Mouse (Mus musculus) cerebellum, postnatal 14 days (tissue): ENCODE data around the gene Poldip3.
"Not testable (repeated sequence)": the region's sequence is repeated elsewhere in the genome, so short reads cannot be mapped to it uniquely, and the experiment has no call there.

ENCODE experiments used
- DNase-seq, 2 experiments: peaks; one replicate each; pipeline ENCODE4 v3.0.0; 2021; ENCODE audit warnings: mixed read lengths in 2 of 2

Poldip3 gene

DNA sequence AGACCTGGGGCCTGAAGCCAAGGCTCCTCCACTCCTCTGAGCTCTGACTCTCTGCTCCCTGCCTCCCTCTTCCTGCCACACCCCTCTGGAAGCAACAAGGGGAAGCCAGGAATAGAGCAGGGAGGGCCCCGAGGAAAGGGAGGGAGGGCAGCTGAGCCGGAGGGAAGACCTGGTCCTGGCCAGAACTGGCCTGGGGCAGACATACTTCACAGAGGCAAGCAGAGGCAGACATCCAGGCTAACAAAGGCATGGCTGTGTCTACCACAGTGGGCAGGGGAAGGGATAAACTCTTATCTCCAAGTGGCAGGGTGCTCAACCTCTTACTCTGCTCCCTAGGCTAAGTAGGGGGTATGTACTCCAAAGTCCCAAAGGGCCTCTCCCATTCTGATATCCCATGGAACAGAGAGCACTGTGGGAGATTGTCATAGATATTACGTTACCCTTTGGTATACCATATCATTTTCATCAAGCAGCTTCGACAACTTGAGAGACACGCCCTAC lies 15.8 kb upstream of the Poldip3 start:
- no peak for DNase-seq

DNA sequence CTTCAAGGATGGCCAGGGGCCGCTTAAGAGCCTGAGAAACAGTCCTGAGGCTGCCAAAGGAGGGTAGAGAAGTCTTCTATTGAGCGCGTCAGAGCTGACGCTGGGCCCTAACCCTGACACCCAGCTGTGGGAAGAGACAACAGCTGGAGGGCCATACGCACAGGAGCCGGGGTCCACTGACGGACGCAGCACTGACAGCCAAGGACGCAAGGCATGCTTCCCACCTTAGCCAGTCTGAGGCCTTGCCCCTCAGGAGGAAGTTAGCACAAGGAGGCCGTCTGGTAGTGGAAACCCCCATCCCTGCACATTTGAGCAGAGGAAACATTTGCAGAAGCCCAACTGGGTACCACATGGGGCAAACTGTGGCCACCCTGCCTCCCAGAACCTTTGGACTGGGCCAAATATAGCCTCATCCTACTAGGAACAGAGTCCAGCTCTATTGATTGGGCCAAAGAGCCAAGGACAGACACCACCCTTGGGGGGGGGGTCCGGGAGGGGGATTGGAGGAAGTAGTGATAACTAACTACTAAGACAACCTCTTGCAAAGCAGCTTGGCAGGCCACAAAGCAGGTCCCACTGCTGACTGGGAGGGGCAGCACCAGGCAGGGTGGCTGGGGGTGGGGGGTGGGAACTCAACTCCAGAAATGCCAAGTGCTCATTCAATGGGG lies 13.8 kb upstream of the Poldip3 start:
- DNase-seq = no peak

DNA sequence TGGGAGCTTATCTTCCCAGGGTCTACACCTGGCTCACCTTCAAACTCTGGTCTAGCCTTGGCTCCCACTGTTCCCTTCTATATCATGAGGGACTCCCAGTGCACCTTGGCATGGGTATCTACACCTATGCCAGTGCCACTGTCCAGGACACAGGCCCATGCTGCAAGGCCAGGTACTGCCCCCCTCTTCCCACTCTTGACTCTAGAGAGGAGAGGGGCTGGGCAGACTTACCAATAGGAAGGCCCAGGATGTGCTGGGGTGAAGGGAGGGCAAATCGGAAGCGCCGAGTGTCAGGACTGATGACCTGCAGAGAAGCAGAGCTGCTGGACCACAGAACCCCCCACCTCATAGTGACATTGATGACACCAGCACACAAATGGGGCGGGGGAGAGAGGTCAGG lies 12.8 kb upstream of the Poldip3 start:
- DNase-seq = no peak

DNA sequence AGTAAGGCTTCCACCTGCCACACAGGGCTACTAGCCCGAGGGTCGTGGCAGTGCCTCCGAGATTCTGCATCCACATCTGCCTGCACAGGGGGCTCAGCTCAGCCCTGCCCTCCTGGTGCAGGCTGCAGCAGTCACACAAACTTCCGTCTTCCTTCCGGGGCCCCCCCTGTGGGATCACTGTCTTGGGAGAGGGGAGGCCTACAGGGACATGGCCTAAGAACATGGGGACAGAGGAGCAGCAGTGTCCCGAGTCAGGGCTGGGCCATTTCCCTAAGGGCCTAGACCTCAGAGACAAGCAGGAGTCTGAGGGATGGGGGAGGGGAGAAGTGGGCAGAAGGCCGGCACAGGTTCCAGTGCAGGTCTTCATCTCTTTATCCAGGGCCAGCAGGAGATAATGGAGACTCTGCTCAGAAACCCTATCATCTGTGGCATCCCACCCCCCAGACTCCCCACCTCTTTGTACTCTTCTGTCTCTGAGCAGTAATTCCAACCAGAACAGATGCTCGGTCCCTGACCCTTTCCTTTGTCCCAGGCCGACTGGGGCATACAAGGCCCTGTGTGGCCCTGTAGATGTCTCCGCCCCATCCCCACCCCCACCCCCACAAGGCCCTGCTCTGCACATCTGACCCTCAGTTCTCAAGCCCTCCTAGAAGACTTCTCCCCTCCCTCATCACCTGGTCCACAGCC lies 12.0 kb upstream of the Poldip3 start:
- no peak for DNase-seq

DNA sequence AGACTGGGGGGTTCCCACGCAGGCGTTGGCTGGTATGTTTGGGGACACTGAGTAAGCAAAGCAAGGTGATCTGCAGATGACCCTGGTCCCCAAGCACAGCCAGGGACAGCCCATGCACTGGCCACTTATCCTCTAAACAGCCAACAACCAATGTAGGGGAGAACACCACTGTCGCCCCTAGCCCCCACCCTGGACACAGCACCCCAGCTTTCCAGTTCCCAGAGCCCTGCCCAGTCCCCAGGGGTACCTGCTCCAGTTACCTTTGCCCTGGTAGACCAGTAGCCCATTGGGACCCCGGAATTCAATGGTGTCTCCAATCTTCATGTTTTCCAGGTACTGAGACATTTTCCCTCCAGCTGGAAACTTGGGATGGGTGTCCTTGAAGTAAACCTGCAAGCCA lies 11.4 kb upstream of the Poldip3 start:
- no peak for DNase-seq

DNA sequence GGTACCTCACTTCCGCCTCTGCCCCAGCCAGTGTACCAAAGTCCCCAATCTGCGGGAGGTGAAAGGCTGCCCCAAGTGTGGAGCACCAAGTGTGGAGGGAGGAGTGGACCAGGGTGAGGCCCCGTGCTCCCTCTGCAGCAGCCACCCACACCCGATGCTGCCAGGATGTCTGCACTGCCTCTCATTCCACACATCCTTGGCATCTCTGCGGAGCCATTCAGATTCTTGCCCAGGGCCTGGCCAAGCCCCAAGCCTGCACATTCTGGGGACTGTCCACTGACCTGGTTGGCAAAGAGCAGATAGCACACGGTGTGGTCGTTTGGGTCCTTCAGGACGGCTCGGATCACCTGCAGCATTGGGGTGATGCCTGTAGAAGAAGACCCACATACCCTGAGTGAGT lies 10.6 kb upstream of the Poldip3 start:
- DNase-seq = peak; percentile 39 to 51

DNA sequence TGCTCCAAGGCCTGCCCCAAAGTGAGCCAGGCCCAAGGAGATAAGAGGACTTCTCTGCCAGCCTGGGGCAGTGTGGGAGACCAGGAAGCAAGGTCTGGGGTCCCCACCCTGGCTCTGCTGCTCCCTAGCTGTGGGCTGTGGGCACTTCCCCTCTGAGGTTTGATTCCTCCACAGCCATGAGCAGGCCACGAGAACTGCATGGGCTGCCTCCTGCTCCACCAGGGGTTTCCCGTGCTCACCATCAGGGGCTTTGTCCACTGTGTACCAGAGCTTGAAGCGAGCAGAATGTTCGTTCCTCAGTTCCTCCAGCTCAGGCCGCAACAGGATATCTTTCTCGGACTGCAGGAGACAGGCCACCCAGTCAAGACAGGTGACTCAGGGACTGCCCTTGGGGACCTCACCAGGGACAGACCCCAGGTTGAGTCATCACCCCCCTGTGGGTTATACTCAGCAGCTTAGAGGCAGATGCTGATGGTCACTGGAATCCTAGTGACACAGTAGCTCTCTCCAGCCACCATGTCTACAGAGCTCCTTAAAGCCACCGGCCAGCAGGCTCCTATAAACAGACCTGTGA lies 9.5 kb upstream of the Poldip3 start:
- no peak for DNase-seq

DNA sequence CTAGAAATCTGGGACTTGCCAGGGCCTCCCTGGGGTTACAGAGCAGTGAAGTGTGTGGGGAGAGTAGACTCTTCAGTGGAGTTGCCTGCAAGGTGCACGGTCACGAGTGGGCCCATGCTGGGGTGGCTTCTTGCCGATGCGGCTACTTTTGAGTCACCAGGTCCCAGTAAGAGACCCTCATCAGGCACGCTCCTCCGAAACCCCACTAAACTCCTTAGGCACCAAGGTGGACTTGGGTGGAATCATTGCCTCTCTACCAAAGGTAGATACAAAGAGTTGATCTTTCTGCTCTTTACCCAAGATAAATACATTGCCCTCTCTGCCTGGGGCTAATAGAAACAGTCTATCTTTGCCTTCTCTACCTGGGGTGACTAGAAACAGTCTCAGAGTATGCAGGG lies 8.5 kb upstream of the Poldip3 start:
- no peak for DNase-seq

DNA sequence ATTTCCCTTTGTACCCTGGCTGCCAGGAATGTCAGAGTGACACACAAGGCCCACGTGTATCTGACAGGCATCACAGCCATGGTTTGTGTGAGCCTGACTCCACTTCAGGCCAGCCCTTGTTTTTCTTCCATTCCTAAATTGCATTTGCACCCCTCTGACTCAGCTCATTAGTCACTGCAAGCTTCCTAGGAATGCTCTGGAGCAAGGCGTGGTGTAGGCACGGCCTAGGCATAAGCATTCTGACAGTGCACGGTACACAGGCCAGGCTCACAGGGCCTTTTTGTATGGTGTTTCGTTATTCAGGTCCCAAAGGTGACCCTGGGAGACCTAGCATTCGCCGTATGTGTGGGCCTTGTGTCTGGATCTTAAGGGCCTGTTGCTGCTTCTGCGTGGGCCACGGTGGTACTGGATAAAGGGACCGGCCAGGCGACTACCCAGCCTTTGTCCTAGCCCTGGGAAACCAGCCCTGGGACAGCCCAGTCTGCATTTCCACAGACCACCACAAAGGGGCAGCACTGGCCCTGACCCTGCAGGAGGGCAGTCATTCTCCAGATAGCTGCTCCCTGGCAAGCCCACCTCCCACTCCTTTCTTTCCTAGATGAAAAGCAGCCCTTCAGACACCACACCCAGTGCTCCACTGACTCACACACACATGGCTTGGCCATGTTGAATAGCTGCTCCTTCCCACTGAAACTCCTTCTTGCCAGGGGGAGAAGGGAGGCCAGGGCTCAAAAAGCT lies 7.9 kb upstream of the Poldip3 start:
- DNase-seq = peak in 1 of 2 experiments; percentile 67

DNA sequence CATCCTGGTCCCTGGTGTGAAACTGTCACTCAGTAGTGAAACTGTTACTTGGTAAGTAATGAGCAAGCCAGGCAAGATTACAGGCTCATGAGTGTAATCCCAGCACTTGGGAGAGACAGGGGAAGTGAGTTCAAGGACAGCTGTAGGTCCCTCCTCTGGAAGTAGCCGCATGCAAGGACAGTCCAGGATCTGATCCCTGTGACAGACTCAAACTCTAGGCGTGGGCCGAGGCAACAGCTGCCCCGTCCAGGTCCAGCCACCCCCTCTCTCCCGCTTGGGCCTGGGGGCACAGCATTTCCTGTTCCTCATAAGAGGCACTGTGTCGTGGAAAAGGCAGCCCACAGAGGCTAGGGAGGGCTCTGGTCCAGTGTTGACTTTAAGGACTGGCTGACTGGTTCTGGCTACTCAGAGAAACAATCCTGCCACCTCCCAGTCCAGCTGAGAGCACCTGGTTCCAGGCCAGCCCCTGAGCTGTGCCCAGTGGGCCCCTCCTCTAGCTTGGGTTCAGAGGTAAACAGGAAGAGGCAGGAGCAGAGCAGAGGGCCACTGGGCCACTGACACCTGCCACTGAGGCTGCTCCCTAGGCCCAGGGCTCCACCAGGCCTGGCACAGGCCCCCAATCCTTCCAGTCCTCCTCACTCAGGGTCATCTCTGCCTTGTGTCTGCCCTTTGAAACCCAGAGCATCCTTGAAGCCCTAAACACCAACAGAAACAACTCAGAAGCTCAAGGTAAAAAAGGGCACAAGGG lies 6.7 kb upstream of the Poldip3 start:
- DNase-seq = no peak

DNA sequence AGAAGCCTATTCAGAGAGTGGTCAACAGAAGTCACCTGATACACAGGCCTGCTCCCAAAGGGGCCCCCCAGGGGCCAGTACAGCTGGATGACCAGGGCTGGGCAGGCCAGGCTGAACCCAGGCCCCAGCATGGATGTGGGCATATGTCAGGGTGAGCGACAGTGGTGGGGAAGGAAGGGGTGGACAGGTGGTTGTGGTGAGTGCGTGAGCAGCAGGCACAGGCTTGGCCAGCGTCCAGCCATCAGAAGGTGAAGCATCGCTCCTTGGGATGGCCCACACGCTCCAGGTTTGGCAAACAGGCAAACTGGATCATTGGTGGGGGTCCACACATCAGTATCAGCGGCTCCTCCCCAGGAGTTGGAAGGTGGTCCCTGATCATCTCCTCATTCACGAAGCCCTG lies 5.1 kb upstream of the Poldip3 start:
- peak in 1 of 2 experiments; percentile 47 for DNase-seq

DNA sequence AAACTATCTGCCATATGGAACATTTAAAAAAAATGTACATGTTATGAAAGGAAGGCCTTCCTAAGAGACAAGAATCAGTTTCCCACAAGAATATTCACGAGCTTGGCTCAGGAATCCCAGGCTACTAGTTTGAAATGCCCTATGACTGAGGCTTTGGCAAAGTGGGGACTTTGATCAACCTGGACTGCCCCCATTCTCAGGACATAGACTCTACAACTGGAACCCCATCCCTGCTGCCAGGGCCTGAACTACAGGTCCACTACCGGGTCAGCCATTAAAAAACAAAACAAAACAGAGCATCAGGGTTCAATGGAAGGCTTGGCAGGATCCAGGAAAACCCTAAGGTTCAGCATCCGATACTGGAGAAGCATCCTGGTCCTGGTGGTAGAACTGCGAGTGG lies 1.5 kb upstream of the Poldip3 start:
- DNase-seq = no peak

DNA sequence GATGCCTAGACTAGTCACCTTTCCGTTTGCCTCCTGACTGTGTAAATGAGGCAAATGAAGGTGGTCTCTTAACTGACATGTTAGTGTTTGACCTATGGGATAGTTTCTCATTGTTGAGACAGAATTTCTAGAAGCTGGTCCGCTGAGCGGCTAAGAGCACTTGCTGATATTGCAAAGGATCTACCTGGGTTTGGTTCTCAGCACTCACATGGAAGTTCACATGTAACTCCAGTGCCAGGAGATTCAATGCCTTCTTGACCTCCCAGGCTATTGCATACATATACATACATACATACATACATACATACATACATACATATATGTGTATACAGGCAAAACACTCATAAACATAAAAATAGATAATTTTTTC lies 874 bp upstream of the Poldip3 start:
- DNase-seq = no peak

DNA sequence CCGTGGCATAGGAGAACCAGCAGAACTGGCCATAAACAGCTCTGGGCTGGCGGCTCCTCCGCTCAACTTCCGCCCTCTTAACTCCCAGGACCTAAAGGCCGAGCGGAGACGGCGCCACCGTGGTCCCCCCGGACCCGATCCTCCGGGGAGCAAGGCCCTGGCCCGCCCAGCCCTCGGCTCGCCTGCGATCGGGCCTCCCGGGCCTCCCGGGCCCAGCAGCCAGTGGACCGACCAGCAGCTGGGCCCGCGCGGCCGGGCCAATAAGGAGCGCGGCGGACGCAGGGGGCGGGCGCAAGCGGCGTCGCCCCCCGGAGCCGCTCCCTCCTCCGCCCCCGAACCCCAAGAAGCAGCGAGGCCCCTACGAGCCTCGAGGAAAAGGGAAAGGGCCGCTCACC lies 386 bp downstream of the Poldip3 start:
- no peak for DNase-seq

DNA sequence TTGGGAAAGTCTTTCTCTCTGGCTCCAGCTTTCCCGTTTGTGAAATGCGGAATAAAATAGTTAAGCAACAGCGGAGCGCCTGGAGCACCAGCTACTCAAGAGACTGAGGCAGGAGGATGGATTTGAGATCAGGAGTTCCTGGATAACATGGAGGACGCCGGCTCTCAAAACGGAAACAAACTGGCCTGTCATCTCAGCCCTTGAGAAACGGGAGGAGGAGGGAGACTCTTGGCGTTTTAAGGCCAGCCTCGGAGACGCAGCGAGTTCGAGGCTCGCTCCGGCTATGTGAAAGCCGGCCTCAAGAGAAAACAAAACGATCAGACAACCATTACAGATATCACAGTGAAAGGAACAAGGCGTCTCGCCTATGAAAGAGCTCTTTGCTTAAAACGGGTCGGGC lies 789 bp downstream of the Poldip3 start:
- peak in 1 of 2 experiments; percentile 53 for DNase-seq

DNA sequence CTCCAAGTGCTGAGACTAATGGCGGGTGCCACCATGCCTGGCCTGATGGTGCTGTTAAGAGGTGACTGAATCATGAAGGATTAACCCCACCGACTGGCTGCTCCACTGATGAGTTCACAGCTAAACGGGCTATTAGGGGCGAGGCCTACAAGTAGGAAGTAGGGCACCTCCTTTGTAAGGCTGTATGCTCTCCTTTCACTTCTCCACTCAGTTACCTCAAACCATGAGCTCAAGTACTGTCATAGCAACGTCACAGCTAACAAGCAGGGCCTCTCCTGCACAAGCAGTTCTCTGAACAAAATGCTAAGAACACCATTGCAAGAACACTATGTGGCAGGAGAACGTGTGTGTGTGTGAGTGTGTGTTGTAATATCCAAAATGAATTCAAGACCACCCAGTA lies 3.6 kb downstream of the Poldip3 start:
- no peak for DNase-seq

DNA sequence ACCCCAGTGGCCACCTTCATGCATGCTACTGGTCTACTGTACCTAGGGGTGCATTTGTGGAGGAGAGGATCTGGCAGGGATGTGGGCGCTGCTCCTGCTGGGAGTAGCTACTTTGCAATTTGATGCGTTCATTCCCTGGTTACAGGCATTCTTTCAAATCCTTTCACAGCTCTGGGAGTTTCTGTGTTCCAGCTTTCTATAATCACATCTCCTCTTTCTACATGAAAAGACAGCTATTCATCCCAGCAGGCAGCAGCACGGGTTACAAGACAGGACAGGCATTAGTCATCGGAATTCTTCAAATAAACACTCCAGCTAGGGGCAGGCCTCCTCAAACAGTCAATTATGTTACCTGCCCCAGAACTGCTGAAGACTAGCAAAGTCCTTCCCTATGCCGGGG lies 6.3 kb downstream of the Poldip3 start:
- no peak for DNase-seq

DNA sequence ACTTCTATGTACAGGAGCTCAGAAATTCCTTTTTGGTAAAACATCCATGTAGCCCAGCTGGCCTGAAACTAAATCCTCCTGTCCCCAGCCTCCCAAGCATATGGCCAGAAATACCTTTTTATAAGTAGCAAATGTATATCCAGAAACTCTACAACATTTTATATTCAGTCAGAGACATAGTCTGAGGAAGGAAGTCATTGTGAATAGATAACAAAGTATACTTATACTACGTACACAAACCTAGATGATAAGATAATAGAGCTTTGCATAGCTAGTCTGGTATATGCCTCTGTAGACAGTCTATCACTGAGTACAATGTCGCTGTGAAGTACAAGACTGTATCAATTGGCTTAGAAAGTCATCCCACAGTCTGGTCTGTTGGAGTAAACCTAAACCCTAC lies 13.5 kb downstream of the Poldip3 start:
- no peak for DNase-seq

DNA sequence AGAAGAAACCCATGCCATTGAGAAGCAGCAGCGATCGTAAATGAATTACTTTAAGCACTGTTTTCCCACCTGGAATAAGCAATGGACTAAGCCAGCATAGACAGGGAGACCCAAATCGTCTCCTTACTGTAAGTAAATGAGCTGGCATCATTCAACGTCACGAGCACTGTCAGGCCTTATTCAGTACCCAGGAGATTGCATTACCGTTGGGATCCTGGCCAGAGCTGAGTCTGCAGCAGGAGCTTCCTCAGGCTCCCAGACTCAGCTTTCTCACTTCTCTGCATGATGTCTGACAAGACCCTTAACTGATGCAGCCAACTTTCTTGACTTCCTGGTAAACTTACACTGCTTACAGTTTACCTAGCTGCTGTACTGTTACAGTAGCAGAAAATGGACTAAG lies 14.5 kb downstream of the Poldip3 start:
- DNase-seq = no peak

DNA sequence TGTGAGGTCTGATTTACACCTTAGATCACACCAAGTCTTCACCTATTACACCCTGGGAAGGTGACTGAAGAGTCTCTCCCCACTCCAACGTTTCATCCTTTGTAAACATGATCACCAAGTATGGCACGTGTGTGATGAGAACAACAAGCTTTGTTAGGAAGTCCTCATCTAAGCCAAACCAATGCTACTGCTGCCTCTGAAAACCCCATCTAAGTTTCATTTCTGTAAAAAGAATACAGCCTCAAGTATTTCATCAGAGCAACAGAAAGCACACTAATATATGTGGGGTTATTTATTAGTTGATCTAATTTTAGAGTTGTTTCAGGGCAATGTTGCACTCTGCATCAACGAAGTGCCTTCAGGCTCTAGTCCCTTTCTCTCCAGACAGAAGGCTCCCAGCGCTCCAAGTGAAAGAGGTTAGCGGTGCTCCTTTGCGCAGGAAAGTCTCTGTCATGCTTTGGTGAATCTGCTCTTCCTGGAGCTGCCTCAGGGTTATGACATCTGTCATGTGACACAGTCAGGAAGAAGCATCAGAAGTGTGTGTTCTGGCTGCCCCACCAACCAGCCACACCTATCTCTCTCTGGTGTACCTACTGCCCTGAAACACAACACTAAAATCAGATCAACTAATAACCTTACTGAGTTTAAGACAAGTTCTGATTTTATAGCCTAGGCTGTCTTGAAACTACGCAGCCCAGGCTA lies 19.5 kb downstream of the Poldip3 start:
- no peak for DNase-seq

DNA sequence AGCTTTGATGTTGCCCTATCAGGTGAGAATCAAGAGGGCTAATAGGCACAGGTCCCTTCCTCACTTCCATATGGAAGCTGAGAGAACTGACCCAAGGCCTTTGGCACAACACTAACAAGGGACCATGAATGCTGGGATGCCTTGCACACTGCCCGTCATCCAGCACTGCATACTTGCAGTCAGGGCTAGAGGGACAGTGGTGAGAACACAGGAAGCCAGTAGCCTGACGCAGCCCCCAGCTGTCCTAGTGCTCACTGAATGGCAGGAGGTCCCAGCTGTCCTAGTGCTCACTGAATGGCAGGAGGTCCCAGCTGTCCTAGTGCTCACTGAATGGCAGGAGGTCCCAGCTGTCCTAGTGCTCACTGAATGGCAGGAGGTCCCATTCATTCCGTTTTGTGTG lies 22.1 kb downstream of the Poldip3 start:
- not testable (repeated sequence) for DNase-seq

DNA sequence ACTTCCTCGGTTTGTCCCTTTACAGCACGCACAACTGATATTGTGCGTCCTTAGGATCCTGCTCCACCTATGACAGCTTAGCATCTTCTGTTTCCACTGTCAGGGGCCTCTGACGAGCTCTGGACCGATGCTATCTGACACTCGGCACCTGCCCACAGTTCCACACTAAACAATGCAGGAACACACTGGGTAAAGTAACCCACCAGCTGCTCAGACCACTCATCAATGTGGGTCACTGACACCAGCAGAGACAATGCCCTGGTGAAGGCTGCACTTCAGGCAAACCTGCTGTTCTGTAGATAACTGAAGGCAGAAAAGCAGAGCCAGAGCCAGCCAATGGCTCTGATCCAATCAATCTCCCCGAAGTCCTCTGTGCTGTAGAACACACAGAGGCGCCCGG lies 22.6 kb downstream of the Poldip3 start:
- DNase-seq = no peak
